Mouse (Mus musculus): ENCODE data around the gene Rai1. TPM values are rescaled to one million over a fixed set of nuclear protein-coding genes. Genes with fewer than 3 reads are reported as not detected.

The Rai1 gene
- total RNA-seq, 2 experiments from 2014 or later, result 44.6 to 45.7 TPM

GRCm38 (mm10) chr11:60185396-60186231 is 80.8 kb downstream of the Rai1 start:
- DNase-seq, result peak in 1 of 2 experiments; percentile 53
- intact Hi-C loops (cut with DNase I), result loop anchor here (2.0 kb wide), 1 partner anchor 81 kb away; the partner anchor contains the start of gene Rai1

- no peak for DNase-seq
- intact Hi-C loops (cut with DNase I), result no loop called here
Measured at GRCm38 (mm10) chr11:60187070-60187469, 82.3 kb downstream of the Rai1 start.

GRCm38 (mm10) chr11:60188275-60188853 is 83.6 kb downstream of the Rai1 start:
- intact Hi-C loops (cut with DNase I), result no loop called here
- DNase-seq, result no peak

DNA sequence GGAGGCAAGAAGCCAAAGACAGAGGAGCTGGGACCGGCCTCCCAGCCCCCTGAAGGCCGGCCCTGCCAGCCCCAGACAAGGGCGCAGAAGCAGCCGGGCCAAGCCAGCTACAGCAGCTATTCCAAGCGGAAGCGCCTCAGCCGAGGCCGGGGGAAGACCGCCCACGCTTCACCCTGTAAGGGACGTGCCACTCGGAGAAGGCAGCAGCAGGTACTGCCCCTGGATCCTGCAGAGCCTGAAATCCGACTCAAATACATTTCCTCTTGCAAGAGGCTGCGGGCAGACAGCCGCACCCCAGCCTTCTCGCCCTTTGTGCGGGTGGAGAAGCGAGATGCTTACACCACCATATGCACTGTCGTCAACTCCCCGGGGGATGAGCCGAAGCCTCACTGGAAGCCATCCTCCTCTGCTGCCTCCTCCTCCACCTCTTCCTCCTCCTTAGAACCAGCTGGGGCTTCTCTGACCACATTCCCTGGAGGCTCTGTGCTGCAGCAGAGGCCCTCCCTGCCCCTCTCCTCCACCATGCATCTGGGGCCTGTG is 84.8 kb downstream of the Rai1 start:
- DNase-seq, result peak; percentile 66 to 76

DNA sequence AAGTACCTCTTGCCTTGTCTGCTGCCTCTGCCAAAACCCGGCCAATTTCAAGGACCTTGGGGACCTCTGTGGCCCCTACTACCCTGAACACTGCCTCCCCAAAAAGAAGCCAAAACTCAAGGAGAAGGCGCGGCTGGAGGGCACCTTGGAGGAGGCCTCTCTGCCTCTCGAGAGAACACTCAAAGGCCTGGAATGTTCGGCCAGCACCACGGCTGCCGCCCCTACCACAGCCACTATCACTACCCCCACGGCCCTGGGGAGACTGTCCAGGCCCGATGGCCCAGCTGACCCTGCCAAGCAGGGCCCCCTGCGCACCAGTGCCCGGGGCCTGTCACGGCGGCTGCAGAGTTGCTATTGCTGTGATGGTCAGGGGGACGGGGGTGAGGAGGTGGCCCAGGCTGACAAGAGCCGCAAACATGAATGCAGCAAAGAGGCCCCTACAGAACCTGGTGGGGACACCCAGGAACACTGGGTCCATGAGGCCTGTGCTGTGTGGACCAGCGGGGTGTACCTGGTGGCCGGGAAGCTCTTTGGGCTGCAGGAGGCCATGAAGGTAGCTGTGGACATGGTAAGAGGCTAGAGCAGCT is 85.3 kb downstream of the Rai1 start:
- intact Hi-C loops (cut with DNase I), result no loop called here
- DNase-seq, result no peak

More for the DNA sequence above, 84.8 kb downstream of the Rai1 start:
- intact Hi-C loops (cut with DNase I), result no loop called here

DNA sequence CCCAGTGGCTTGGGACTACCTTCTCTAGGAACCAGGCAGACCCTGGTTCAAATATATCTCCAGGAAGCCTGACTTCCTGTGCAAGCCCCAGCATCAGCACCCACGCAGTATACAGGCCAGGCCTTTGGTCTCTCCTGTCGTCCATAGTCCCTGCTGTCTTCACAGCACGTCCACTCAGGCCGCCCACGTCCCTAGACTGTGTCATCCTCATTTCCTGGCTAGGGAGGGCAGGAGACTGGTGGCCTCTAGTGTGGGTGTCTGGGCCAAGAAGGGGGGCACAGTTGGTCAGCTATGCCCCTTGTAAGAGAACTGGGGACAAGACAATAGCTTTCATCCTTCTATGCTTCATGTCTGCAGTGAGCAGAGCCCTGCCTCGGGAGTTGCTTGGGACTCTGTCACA is 87.7 kb downstream of the Rai1 start:
- no peak for DNase-seq
- intact Hi-C loops (cut with DNase I), result no loop called here

GRCm38 (mm10) chr11:60193556-60193955 is 88.7 kb downstream of the Rai1 start:
- DNase-seq, result no peak
- intact Hi-C loops (cut with DNase I), result no loop called here

DNA sequence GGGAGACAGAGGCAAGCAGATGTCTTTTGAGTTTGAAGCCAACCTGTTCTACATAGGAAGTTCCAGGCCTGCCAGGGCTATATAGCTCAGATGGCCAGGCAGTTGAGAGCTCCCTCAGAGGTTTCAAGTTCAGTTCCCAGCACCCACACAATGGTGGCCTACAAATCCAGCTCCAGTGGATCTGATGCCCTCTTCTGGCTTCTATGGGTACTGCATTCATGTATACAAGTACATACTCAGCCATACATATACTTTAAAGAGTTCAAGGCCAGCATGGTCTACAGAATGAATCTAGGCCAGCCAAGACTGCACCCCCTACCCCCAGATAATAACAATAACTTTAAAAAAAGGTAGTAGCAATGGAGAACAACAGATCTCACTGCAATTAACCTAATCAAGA is 90.3 kb downstream of the Rai1 start:
- intact Hi-C loops (cut with DNase I), result no loop called here
- no peak for DNase-seq

DNA sequence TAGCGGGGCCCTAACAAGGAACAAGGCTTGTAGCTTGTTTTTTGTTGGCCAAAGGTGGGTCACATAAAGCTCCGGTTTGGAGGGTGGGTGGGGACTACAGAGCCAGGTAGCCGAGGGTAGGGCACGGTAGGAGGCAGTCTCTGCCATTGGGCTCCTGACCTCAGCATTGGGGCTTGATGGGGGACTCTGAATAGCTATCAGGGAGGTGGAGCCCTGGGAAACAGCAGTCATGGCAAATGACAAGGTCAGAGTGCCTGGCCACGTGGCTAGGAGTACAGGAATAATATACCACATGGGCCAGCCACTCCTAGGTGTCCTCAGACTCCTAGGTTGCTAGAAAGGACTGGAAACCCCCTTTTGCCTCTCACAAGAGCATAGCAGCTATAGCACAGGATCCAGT is 91.5 kb downstream of the Rai1 start:
- intact Hi-C loops (cut with DNase I), result no loop called here
- DNase-seq, result no peak

DNA sequence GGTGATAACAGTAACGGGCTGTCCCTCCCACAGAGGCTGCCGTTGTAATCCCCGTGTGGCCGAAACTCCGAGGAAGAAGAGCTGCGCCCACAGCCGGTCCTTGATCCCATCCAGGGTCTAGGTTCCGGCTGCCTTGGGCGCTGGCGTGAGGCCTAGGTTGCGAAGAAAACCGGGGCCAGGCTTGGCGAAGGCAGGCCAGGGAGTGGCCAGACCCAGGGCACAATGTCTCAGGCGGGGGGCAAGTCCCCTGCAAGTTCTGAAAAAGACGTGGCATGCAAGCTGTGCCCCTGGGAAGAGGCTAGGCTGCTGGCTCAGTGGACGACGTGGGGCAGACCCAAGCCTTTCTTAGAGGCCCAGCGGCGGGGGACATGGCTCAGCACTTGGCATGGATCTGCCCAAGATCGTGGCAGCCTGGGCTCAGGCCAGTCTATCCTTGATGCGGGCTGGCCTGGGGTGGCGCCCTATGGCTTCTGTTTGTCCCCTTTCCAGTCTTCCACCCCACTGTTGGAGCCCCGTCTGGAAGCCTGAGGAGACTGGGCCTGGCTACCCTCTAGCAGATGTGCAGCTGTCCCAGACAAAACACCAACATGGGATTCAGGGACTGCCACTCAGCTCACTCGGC is 93.3 kb downstream of the Rai1 start:
- intact Hi-C loops (cut with DNase I), result loop anchor here (2.0 kb wide), 1 partner anchor 215 kb away; no protein-coding TSS in a partner anchor
- no peak for DNase-seq

DNA sequence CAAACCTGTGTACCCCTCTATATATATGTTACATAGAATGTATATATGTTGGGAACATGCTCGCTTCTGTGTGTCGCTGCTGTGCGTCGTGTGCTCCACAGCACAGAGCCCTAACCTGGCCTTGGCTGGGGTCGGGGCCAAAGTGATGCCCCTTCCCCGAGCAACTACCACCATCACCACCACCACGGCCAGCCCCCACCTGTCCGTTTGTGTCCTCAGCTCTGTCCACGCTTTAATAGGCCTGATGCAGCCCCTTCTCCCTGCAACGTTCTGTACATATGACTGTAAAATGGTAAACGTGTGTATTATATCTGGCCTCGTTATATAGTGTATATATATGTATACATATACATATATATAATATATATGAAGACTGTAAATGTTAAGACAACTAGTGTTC is 93.8 kb downstream of the Rai1 start:
- intact Hi-C loops (cut with DNase I), result loop anchor here (1.0 to 2.0 kb wide), 2 partner anchors 94 to 214 kb away; no protein-coding TSS in a partner anchor
- DNase-seq, result no peak

DNA sequence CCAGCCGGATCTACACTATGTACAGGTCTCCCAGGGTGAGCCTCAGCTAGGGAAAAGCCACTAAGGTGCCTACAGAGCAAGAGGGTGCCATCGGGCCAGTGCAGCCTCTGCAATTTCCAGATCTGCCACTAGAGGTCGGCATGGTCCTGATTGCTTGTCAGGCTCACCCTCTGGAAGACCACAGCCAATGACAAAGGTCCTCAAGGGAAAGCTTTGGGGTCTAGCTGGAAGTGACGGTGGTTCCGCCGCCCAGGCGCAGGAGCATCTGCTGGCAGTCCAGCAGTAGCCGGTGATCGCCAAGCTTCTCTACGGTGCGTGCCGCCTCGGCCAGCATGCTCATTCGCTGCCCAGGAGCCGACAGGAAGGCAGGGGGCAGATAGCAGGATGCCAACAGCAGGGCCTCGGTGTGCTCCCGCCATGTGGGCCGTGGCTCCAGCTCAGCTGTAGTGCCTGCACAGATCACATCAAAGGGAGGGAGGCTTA is 94.9 kb downstream of the Rai1 start:
- peak; percentile 95 to 97 for DNase-seq
- intact Hi-C loops (cut with DNase I), result loop anchor here (1.0 to 5.0 kb wide), 4 partner anchors 93 to 213 kb away; no protein-coding TSS in a partner anchor

- intact Hi-C loops (cut with DNase I), result loop anchor here (2.0 to 5.0 kb wide), 2 partner anchors 92 to 137 kb away; no protein-coding TSS in a partner anchor
- no peak for DNase-seq
Measured at GRCm38 (mm10) chr11:60200384-60200783, 95.6 kb downstream of the Rai1 start.

DNA sequence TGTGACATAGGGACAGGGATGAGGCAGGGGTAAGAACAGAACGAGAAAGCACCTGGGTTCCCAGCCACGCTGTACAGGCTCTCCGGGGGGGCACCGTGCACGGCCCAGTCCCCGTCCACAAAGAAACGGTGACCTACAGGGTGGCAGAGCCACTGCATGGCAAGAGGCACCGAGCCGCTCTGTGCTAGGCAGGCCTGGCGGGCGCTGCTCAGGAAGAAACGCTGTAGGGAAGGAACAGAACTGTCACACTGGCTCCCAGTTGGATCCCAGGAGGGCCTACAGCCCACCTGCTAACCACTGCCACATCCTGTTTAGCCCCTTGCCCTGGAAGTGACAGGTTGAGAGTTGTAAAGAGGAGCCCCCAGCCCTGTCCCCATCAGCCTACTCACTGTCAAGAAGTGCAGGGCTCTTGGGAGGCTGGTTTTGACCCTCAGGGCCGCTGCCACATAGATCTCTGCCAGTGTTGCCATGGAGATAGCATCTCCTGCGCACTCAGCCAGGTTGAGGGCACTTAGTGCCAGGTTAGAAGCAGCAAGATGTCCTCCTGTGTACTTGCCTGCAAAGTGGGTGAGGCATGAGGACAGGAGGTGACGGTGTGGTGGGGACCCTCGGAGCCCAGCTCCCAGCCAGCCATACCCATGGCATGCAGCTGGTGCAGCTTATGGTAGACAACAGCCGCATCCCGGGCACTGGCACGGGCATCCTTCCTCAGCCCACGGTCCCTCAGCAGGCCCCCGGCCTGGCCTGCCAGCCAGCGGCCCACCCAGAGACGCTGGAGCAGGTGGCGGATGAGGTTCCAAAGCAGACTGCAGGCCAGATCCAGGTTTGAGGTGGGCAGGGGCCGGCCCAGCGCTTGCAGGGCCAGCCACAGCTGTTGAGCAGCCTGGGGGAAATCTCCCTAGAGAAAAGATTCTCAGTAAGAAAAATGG is 98.2 kb downstream of the Rai1 start:
- no peak for DNase-seq
- intact Hi-C loops (cut with DNase I), result loop anchor here (2.0 to 5.0 kb wide), 2 partner anchors 82 to 134 kb away; no protein-coding TSS in a partner anchor

DNA sequence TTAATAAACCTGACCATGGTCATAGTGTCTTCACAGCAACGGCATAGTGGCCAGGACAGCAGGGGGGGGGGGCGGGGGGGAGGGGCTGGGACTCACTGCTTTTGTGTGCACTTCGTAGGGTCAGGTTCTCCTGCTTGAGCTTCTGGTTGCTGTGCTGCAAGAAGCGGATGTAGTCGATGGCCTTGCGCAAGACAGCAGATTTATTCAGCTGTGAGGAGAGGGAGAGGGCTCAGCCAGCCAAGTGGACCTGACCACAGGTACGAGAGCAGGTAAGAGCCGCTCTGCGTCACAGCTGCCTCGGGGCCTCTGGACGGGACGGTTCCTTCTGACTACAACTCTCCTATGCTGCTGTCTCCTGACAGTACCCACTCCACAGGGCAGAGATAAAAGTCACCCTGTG is 100.2 kb downstream of the Rai1 start:
- no peak for DNase-seq
- intact Hi-C loops (cut with DNase I), result no loop called here

- intact Hi-C loops (cut with DNase I), result no loop called here
Measured at GRCm38 (mm10) chr11:60206207-60206606, 101.4 kb downstream of the Rai1 start.

DNA sequence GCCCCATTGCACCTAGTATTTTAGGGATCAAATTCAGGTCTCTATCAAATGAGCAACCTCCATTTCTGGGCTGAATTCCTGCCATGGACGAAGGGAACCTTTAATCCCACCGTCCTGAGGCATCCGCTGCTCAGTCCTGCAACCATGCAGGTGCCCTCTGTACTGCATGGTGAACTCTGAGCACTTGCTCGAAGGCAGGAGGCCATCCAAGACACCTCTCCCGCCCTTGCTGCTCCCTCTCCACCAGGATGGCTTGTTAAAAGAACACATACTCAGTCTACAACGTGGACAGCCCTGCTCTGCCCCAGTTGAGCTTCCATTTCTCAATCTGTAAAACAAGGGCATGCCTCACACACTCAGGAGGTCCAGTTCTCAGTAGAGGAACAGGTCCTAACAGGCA is 103.4 kb downstream of the Rai1 start:
- intact Hi-C loops (cut with DNase I), result no loop called here
- DNase-seq, result no peak

More at GRCm38 (mm10) chr11:60206207-60206606, 101.4 kb downstream of the Rai1 start:
- DNase-seq, result no peak

DNA sequence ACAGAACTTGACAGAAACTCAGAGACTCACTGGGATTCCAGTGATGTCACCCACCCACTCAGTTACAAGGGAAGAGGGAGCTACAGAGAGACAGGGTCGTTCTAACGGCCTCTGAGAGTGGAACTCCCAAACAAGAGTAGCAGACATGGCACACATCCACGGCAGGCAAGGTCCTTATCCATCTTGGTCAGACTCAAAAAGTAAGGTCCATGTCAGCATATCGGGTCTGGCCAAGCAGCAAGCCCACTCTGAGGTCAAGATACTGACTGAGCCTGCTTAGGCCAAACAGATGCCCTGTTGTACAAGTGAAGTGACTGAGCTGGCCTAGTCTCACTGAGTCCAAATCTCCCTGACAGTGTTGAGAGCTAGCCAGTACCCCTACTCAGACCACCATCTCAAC is 103.9 kb downstream of the Rai1 start:
- intact Hi-C loops (cut with DNase I), result no loop called here
- DNase-seq, result no peak

GRCm38 (mm10) chr11:60209217-60209932 is 104.6 kb downstream of the Rai1 start:
- intact Hi-C loops (cut with DNase I), result no loop called here
- peak; percentile 84 to 87 for DNase-seq

All from heart, postnatal 10 days (tissue).